In the genomic region with DNA sequence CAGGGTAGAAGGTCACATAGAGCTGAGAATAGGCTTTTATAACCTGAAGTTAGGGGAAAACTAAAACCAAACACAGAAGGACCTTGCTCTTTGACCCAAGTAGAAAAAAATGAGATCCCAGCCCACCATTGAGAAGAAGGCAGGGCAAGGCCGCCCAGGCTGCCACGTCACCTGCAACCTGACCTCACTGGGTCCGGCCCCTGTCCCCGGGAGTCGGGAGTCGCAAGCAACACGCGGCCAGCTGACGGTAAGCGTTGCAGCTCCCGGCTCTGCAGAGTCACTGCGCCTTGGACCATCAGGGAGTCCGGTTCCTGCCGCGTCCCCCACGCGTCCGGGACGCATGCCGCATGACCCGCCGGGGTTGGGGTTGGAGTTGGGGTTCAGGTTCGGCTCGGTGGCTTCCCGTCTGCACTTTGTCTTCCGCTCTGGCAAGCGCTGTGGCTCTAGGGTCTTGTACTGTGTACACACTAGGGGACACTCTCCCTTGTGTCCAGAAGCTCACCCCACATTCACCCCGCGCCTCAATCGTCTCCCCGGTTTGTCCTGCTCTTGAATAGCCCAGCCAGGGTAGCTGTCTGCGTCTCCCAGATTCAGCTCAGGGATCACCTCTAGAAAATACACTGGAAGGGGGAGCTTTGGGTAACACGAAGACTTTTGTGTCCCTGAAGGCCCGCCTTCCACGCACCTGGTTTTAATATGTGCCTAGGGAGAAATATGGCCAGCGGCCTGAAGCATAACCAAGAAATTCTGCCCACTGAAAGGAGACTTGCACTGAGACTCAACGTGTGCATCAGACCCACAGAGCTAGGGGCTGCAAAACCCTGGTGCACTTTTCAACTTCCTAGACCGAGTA, we compare ENCODE assay signal across 8 mouse cellular contexts. TPM values are rescaled to one million over a fixed set of nuclear protein-coding genes. Genes with fewer than 3 reads are reported as not detected.
DNase-seq lines count a peak whose midpoint lies in the region; ATAC-seq and TF ChIP-seq lines count a peak whose summit lies in the region.

A gene (plus strand): TSS at position 187 of the 853 bp plus-strand sequence.

- H3K27me3 ChIP-seq in lung, embryonic 16.5 days (ENCODE audit: control insufficient read depth, insufficient read depth, low read depth, low read length) = peaks cover 3% of the 10 kb centered on the region
- peaks cover 35% of the 10 kb centered on the region for H3K27me3 ChIP-seq in hindbrain, embryonic 10.5 days (ENCODE audit: insufficient read depth, poor library complexity, severe bottlenecking)
- peaks cover 31% of the 10 kb centered on the region for H3K27me3 ChIP-seq in limb, embryonic 13.5 days
- peaks cover 53% of the 10 kb centered on the region for H3K27me3 ChIP-seq in neural tube, embryonic 13.5 days

- no peak for TF ChIP-seq CTCF in lung, adult 2 months (IDR thresholded peaks at IDR 0.05; ENCODE audit: insufficient read depth, low read length)
- no peak for TF ChIP-seq CTCF in embryonic fibroblast, embryonic 13.5 days (IDR thresholded peaks at IDR 0.05; ENCODE audit: borderline replicate concordance, insufficient read depth, low read length)

- no peaks in the 10 kb centered on the region for H3K36me3 ChIP-seq in lung, embryonic 16.5 days (ENCODE audit: control insufficient read depth, insufficient read depth, low read length)
- H3K36me3 ChIP-seq in hindbrain, embryonic 10.5 days = no peaks in the 10 kb centered on the region
- no peaks in the 10 kb centered on the region for H3K36me3 ChIP-seq in limb, embryonic 13.5 days
- H3K36me3 ChIP-seq in neural tube, embryonic 13.5 days = no peaks in the 10 kb centered on the region

- ATAC-seq in lung, embryonic 16.5 days (ENCODE audit: low read depth) = peak; percentile 45
- ATAC-seq in limb, embryonic 13.5 days (ENCODE audit: low FRiP score, low read depth) = 0 out of 2 replicates have a peak, but pooled peaks have one; percentile 42
- no peak for ATAC-seq in neural tube, embryonic 13.5 days (ENCODE audit: low read depth)

- peak within 1 kb of the TSS; percentile 68 for H3K4me2 ChIP-seq in lung, embryonic 16.5 days (ENCODE audit: low read depth, low read length)
- H3K4me2 ChIP-seq in limb, embryonic 13.5 days (replicated peaks) = peak within 1 kb of the TSS; percentile 81
- H3K4me2 ChIP-seq in neural tube, embryonic 13.5 days = peak within 1 kb of the TSS; percentile 65

- no peaks in the 10 kb centered on the region for H3K9me3 ChIP-seq in lung, embryonic 16.5 days (ENCODE audit: control insufficient read depth, low read length)
- no peaks in the 10 kb centered on the region for H3K9me3 ChIP-seq in hindbrain, embryonic 10.5 days
- H3K9me3 ChIP-seq in limb, embryonic 13.5 days = no peaks in the 10 kb centered on the region
- no peaks in the 10 kb centered on the region for H3K9me3 ChIP-seq in neural tube, embryonic 13.5 days

- H3K4me3 ChIP-seq in lung, embryonic 16.5 days (ENCODE audit: low read length) = peak within 1 kb of the TSS; percentile 44
- H3K4me3 ChIP-seq in lung, adult 2 months (replicated peaks; ENCODE audit: extremely low read depth, low read depth, low read length) = no peak within 1 kb of the TSS
- H3K4me3 ChIP-seq in embryonic fibroblast, embryonic 13.5 days (ENCODE audit: insufficient read depth, low read length) = peak within 1 kb of the TSS; percentile 1
- peak within 1 kb of the TSS; percentile 58 for H3K4me3 ChIP-seq in hindbrain, embryonic 10.5 days
- peak within 1 kb of the TSS; percentile 46 for H3K4me3 ChIP-seq in limb, embryonic 13.5 days
- H3K4me3 ChIP-seq in neural tube, embryonic 13.5 days = peak within 1 kb of the TSS; percentile 34

- DNase-seq in lung, adult 2 months = no peak
- DNase-seq in hindbrain, embryonic 10.5 days (ENCODE audit: low spot score) = peak; percentile 69
- no peak for DNase-seq in right cerebral cortex, postnatal 14 days
- no peak for DNase-seq in thymus, postnatal 25 days

- TF ChIP-seq POLR2A in lung, adult 2 months (IDR thresholded peaks at IDR 0.05; ENCODE audit: borderline replicate concordance, extremely low read depth, low read depth, low read length) = no peak
- no peak for TF ChIP-seq POLR2A in embryonic fibroblast, embryonic 13.5 days (IDR thresholded peaks at IDR 0.05; ENCODE audit: low read depth, low read length)

- 5% methylated on average over 38 of the region's 38 CpGs for WGBS in lung, embryonic 16.5 days
- WGBS in lung, adult 2 months = 7% methylated on average over 38 of the region's 38 CpGs
- WGBS in hindbrain, embryonic 10.5 days = 3% methylated on average over 38 of the region's 38 CpGs
- 1% methylated on average over 38 of the region's 38 CpGs for WGBS in limb, embryonic 13.5 days
- WGBS in neural tube, embryonic 13.5 days = 3% methylated on average over 38 of the region's 38 CpGs

- no peak within 1 kb of the TSS for H3K27ac ChIP-seq in lung, embryonic 16.5 days (ENCODE audit: low read length)
- H3K27ac ChIP-seq in embryonic fibroblast, embryonic 13.5 days (ENCODE audit: insufficient read depth, low read length) = no peak within 1 kb of the TSS
- H3K27ac ChIP-seq in hindbrain, embryonic 10.5 days = peak within 1 kb of the TSS; percentile 75
- H3K27ac ChIP-seq in limb, embryonic 13.5 days = no peak within 1 kb of the TSS
- no peak within 1 kb of the TSS for H3K27ac ChIP-seq in neural tube, embryonic 13.5 days (replicated peaks)

- H3K9ac ChIP-seq in lung, embryonic 16.5 days (ENCODE audit: low read length) = peak within 1 kb of the TSS; percentile 52
- peak within 1 kb of the TSS; percentile 63 for H3K9ac ChIP-seq in limb, embryonic 13.5 days
- H3K9ac ChIP-seq in neural tube, embryonic 13.5 days = 0 out of 2 replicates have a peak within 1 kb of the TSS, but pooled peaks have one; percentile 43

- peaks cover 9% of the 10 kb centered on the region; the same call in 1 of the 2 replicates for H3K4me1 ChIP-seq in lung, embryonic 16.5 days (replicated peaks; ENCODE audit: control insufficient read depth, insufficient read depth, low read length)
- H3K4me1 ChIP-seq in lung, adult 2 months (ENCODE audit: control insufficient read depth, insufficient read depth, low read length) = peaks cover 2% of the 10 kb centered on the region; the same call in 1 of the 2 replicates
- peaks cover 5% of the 10 kb centered on the region; the same call in 1 of the 2 replicates for H3K4me1 ChIP-seq in embryonic fibroblast, embryonic 13.5 days (ENCODE audit: control insufficient read depth, insufficient read depth, low read length)
- peaks cover 14% of the 10 kb centered on the region; the same call in 1 of the 2 replicates for H3K4me1 ChIP-seq in hindbrain, embryonic 10.5 days (replicated peaks)
- peaks cover 41% of the 10 kb centered on the region for H3K4me1 ChIP-seq in limb, embryonic 13.5 days
- peaks cover 11% of the 10 kb centered on the region for H3K4me1 ChIP-seq in neural tube, embryonic 13.5 days (replicated peaks)

RNA-seq across cellular contexts. Expression of the gene that starts here (rescaled TPM):
- polyA plus RNA-seq in lung, embryonic 16.5 days (2015; fragmentation: Nextera tagmentation; extraction: Ambion mirVana) = 0.13 TPM in 1 of 2 replicates, not detected in the other
- 0.19 TPM in 1 of 2 replicates, not detected in the other for polyA plus RNA-seq in lung, adult 2 months (2012; rRNA removed)
- polyA plus RNA-seq in embryonic fibroblast, embryonic 13.5 days (2011; ENCODE audit: insufficient read length, low read depth, missing spikeins) = not detected in 2 replicates
- 0.22 and 0.39 TPM in 2 replicates for polyA plus RNA-seq in hindbrain, embryonic 10.5 days (2016; fragmentation: Nextera tagmentation; extraction: Ambion mirVana)
- polyA plus RNA-seq in limb, embryonic 13.5 days (2015; fragmentation: Nextera tagmentation; extraction: Ambion mirVana) = 0.45 and 0.68 TPM in 2 replicates
- not detected in 2 replicates for polyA plus RNA-seq in neural tube, embryonic 13.5 days (2015; fragmentation: Nextera tagmentation; extraction: Ambion mirVana)

Comparison
In these comparisons a context has a peak if more than half of its experiments do, and no peak if none do; other contexts are left out.
1. Peak in ATAC-seq, H3K4me3 ChIP-seq, H3K9ac ChIP-seq and H3K4me2 ChIP-seq in lung, embryonic 16.5 days; RNA of the gene not detected or under 1 TPM.
2. Peak in DNase-seq, H3K4me3 ChIP-seq and H3K27ac ChIP-seq in hindbrain, embryonic 10.5 days; RNA of the gene not detected or under 1 TPM.
3. Peak in ATAC-seq, H3K4me3 ChIP-seq, H3K9ac ChIP-seq and H3K4me2 ChIP-seq in limb, embryonic 13.5 days; RNA of the gene not detected or under 1 TPM.